Mouse (Mus musculus): Measurements from ENCODE around the gene Dusp15.

Gene Dusp15

DNA sequence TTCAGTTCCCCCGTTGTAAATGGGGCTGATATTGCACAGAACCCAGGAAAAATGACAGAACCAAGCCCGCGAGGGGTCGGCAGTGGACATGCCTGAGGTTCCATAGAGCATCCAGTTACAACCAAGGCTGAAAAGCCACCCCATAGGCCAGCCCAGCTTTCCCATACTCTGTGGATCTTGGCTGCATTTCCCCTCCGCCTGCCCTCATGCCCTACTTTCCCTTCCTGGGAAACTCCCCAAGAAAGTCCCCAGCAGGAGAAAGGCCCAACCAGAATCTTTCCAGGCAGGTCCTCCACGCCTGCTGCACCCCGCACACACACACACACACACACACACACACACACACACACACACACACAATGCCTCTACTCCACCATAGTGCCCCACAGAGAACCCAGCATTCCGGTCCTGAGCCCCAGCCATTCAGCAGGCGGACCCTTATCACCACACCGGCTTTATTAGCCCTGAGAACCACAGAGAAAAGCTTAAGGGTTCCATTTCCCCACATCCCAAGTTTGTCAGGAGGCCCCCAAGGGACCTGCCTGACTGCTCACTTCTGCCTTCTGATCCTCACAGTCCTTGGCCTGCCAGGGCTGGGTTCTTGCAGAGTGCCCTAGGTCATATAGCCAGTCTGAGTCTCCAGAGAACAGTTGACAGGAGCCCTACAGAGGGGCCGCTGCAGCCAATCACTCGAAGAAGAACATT is 19.9 kb downstream of the Dusp15 start:
- DNase-seq (ENCODE audit: low spot score in 2 of 2) = no peak

DNA sequence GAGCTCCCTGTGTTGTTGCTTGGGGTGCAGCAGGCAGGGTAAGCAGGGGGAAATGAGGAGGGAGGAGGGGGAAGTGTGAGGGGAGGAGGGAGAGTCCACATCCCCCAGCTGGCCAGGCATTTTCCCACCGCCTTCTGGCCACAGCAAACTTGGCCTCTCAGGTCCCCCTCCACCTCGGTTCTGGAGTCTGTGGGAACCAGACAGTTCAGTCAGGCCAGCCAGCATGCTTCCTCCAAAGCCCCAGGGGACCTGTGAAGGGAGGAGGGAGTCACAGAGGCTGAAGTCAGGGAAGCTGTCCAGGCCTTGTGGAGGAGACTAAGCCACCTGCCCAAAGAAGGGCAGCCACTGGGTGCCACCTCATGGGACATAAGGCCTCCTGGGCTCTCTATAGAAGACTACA is 21.2 kb downstream of the Dusp15 start:
- no peak for DNase-seq (ENCODE audit: low spot score in 2 of 2)

DNA sequence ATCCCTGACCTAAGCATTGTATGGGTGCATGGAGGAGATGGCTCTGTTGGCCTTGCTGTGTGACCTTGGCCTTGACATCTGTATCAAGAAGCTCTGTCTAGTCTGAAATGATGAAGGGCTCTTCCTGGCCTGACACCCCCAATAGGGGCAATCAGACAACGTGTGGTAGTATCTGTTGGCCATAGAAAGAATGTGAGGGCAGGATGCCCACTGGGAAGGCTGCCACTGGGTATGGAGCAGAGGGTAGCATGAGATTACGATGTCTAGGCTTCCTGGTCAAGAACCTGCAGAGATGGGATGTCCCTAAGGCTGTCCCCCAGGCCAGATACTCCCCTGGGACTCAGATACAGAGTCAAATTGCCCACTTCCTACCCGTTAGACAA is 22.5 kb downstream of the Dusp15 start:
- DNase-seq (ENCODE audit: low spot score in 2 of 2) = no peak

DNA sequence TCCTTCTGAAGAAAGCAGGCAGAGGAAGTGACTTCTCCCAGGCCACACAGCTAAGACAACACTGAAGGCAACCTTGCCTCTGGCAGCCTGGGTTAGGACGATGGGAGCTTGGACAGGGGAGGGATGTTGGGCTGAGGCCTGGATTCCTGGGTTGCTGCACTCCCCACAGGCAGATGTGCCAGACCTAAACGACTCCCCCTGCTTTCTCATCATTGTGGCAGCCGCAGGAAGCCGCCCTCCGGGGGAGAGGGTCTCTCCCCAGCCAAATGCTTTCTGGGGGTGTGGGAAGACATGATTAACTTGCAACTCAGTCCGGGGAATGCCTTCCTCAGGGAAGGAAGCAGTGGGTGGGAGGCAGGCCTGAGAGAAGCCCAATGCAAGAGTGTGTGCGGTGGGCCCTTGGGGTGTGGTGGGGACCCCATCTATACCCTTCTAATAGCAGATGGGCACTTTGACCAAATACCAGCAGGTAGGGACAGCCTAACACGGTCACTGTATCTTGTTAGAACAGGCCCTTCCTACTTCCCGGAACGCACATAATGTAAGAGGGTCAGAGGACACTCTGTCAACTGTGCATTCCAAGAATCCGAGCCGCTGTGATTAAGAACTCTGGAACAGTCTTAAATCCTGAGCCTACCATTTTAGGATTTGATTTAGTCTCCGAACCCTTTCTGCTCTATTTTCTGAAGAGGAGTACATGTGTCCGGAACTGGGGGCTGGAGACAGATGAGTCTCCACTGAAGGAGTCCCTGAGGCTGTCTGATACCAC is 23.1 kb downstream of the Dusp15 start:
- no peak for DNase-seq (ENCODE audit: low spot score in 2 of 2)

DNA sequence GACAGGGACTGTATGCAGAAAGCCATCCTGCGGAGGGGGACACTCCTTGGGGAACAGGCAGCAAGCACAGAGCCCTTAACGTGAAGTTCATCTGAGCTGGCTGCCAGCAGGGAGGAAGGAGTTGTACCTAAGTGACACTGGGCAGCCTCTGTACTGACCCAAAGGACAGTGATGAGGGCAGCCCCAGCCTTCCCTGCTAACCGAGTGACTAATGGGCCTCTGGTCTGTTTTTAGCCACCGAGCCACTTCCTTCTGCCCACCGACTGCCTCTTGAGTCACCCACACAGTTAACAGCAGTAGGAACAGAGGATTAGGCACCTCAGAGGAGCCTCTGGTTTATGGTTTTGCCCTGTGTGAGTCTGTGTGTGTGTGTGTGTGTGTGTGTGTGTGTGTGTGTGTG is 24.1 kb downstream of the Dusp15 start:
- no peak for DNase-seq (ENCODE audit: low spot score in 2 of 2)

DNA sequence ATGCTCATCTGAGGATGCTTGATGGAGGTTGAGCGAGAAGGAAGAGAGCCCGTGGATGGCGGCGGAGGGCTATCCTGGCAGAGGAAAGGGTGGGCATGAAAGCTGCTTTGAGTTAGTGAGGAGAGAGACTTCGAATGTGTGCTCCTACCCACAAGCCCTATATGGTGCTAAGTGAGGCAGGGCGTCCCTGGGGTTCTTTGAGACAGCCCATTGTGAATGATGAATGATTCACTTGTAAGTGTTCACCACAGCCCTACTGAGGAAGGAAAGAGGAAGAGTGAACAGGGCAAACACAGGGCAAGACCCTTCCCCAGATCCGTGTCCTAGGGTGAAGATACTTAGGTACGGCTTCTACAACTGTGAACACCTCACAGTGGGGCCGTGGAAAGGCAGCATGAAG is 24.6 kb downstream of the Dusp15 start:
- DNase-seq (ENCODE audit: low spot score in 2 of 2) = no peak

DNA sequence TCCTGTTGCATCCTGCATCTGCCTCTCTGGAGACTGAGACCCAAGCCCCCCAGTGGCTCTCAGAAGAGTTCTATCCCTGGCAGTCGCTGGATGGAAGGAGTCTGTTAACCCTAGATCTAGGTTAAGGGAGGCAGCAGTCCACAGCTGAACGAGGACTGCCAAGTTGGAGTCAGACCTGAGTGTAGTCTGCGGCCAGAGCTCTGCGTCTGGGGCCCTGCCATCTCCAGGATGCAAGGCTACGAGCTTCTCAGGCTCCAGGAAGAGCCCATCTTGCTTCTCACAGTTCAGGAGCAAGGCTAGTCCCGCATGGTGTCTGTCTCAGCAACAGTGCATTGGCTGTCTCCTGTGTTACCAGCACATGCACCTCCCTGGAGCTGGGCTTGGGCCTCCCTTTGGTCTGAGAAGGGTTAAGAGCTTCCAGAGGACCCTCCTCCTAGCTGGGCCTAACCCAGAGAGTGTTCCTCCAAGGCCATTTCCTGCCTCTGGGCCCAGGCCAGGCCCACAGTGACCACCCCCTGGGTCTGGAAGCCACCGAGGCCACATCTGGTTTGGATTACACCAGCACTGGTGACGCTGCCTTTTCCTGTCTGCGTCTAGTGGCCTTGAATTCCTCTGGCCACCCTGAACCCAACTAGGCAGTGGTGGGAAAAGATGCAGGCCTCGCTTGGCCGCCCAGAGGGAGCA is 26.2 kb downstream of the Dusp15 start:
- DNase-seq (ENCODE audit: low spot score in 2 of 2) = no peak

DNA sequence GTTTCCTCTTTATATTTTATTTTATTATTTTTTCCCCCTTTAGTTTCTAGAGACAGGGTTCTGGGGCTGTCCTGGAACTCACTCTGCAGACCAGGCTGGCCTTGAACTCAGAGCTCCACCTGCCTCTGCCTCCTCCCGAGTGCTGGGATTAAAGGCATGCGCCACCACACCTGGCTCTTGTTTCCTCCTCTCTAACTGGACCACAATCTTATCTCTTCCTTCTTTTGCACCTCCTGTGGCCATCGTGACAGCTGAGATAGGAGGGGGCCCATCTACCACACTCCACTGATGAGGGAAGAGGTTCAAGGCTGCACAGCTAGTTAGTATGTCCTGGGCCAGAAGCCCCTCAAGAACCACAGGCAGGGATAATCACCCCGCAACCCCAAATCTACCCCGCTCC is 27.0 kb downstream of the Dusp15 start:
- no peak for DNase-seq (ENCODE audit: low spot score in 2 of 2)

DNA sequence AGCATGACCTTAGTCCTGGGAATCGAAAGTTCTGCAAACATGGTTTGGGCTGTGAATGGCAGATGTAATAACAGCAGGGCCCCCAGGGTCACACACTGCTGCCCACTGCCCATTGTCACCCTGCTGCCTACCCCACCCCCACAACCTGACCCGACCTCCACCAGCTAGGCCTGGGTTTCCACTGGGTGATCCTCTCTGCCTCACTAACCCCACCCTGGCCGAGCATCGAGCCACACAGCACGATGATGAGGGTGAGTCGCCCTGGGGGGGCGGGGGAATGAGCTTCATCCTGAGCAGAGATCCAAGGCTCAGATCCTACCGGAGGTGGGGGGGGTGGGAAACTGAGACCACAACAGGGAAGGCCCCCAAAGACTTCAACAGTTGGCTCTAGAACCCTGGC is 27.4 kb downstream of the Dusp15 start:
- no peak for DNase-seq (ENCODE audit: low spot score in 2 of 2)

DNA sequence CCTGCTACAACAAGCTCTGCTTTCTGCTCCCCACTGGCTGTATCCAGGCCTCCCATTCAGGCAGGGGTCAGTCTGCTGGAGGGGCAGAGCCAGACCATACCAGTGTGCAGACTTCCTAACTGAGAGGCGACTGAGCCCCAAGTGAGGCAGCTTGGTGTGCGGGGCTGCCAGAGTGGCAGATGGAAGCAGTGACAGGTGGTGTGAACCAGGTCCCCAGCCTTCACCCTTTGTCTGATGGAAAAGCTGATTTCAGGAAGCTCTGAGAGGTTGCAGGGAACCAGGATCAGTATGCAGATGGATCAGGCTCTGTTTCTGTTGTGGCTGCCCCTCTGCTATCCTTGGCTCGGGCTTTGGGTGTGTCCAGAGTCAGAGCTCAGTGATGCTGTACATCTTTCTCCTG is 27.9 kb downstream of the Dusp15 start:
- DNase-seq (ENCODE audit: low spot score in 2 of 2) = no peak

DNA sequence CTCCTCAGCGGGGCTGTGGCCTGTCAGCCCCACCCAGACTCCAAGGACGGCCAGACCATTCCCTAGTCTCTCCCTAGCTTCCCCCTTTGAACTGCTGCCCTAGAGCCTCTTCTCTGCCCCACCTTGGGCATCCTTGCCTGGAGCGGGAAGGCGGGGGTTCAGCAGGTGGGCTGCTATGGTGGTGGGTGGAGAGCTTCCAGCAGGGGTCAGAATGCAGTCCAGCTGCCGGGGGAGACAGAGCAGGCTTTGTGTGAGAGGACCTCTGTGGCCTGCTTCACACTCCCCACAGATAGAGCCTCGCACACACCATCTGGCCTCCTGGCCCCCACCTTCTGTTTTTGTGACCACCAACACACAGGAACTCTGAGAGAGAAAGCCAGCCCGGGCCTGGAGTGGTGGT is 29.1 kb downstream of the Dusp15 start:
- no peak for DNase-seq (ENCODE audit: low spot score in 2 of 2)

DNA sequence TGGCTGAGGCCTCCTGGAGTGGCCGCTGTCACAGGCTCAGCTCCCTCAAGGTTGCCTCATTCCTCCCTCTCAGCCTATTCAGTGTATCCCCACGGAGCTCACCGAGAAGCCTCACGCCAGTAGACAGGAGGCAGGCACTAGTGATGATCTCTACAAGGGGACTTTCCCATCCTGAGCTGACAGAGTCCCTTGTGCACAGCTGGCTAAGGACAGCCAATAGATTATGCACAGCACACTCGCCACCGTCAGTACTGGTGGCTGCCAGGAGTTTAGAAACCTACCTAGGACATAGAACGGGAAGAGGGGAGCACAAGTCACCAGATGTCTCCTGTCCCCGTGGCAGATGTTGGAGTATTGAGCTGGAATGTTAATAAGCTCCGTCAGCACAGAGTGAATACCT is 33.8 kb downstream of the Dusp15 start:
- no peak for DNase-seq (ENCODE audit: low spot score in 2 of 2)

DNA sequence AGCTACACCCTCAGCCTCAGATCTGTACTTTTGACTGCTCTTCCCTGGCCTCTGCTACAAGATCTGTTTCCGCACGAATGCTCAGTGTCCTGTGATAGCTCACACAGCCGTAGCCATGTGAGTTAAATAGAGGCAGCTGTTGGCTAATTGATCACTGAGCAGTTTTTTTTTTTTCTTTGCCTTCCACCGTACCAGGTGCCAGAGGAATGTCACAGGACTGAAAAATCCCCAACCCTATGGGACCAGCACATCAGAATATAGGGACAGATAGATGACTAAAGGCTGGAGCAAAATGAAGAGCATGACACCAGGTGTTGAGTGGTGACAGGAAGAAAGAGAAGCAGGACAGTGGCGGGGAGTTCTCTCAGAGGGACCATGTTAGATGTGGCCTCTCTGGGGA is 35.4 kb downstream of the Dusp15 start:
- no peak for DNase-seq (ENCODE audit: low spot score in 2 of 2)

DNA sequence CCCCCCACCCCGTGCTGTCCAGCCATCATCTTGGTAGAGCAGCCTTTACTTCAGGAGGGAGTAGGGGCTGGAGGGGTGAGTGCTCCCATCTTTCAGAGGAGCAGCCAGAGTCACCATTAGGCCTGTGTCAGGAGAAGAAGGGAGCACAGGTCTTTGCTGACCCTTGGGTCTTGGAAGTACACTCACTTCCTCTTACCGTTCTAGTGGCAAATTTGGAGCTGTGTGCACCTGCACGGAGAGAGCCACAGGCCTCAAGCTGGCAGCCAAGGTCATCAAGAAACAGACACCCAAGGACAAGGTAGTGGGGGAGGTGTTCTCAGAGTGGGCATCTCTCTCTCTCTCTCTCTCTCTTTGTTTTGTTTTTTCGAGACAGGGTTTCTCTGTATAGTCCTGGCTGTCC is 36.0 kb downstream of the Dusp15 start:
- DNase-seq (ENCODE audit: low spot score in 2 of 2) = no peak

DNA sequence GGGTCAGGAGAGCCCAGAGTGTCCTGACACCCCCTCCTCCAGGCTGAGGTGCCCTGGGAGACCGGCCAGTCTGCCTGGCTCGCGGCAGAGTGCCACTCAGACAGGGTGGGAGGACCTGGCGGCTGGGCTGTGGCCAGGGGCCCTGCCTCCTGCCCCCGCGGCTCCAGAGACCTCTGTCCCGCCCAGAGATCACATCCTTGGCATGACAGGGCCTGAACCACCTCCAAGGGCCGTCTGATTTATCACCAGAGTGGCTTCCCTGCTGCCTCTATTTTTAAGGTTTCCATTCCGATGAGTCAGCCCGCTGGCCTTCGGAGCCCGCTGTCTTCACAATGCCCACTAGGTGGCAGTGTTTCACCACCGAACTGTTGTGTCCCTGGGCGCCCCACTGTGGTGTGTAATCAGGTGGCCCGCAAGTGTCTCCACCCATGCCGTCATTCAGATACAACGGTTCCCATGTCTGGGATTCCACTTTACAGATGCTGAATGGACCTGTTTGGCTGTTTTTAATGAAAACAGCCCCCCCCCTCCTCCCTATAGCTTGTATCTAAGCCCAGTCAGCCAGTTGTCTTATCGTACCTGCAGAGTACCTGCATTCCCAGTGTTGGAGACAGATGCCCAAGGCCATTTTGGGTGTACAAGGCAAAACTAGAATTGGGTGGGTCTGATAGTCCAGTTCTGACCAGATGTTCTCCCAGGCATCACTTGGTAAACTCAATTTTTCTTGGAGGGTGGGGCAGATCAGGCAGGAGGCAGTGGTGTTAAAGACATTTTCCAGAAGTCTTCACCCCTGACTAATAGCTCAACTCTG is 37.0 kb downstream of the Dusp15 start:
- peak; percentile 53 to 81 for DNase-seq (ENCODE audit: low spot score in 2 of 2)

DNA sequence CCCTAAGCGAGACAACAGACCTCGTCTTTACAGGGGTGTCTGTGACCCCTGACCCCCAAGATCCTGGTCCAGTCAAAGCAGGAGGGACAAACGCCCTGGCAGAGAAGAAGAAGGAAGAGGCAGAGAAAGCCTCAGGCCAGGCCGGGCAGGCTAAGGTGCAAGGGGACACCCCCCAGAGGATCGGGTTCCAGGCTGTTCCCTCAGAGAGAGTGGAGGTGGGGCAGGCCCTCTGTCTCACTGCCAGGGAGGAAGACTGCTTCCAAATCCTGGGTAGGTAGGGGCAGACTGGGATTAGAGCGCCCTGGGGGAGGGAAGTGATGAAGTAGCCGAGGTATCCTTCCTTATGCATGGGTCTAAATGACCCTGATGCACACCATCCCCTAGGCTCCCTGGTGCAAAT is 38.0 kb downstream of the Dusp15 start:
- no peak for DNase-seq (ENCODE audit: low spot score in 2 of 2)

DNA sequence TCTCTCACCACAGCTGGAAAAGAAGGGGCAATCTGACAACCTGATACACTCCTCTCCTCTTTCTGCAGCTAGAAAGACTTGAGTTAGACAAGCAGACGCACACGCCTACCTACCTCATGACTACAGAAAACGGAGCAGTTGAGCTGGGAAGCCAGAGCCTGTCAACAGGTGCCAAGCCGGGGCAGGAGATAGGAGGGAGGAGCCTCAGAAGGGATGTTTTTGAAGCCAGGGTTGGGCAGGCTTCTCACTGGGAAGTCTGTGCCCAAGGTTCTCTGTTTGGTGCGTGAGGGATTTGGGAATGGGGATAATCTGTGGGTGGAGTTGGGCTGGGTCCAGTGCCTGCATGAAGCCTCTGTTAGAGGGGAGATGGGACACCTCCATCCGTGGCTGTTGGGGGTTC is 40.1 kb downstream of the Dusp15 start:
- DNase-seq (ENCODE audit: low spot score in 2 of 2) = no peak

DNA sequence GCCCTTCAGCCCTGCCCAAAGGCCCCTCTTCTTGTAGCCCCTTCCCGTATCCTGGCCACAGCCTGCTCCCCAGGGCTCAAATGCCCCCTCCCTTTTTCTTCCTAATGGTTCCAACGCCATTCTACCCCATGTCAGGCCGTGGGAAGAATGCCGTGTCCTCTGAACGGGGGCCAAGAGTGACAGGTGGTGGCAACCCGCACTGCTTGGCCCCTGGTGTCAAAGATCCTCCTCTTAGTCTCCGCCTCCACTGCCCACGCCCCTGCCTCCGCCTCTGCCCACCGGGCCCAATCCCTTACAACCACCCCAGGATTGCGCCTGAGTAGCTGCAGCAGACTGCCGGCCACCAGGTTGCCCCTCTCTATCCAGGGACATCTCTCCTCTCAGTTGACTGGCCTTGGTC is 40.5 kb downstream of the Dusp15 start, which contains the start of gene Mylk2:
Gene Mylk2 (plus strand): TSS at position 322 of the 400 bp plus-strand sequence.
- no peak for DNase-seq (ENCODE audit: low spot score in 2 of 2)

DNA sequence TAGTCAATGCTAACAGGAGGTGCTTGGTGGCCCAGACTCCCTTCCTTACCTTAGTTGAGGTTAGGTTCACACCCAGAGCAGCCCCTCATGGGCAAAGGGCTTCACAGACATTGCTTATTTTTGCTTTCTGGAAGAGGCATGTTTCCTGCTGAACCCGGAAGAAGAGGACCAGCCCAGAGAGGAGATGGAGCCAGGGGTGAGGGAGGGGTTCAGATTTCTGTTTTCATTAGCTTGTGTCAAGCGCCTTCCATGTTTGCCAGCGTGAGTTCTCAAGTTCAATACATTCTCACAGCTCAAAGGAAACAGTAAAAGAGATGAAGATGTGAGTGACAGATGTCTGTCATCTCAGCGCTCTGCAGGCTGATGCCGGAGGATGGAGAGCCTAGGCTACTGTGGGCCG is 41.6 kb downstream of the Dusp15 start:
- DNase-seq (ENCODE audit: low spot score in 2 of 2) = no peak

DNA sequence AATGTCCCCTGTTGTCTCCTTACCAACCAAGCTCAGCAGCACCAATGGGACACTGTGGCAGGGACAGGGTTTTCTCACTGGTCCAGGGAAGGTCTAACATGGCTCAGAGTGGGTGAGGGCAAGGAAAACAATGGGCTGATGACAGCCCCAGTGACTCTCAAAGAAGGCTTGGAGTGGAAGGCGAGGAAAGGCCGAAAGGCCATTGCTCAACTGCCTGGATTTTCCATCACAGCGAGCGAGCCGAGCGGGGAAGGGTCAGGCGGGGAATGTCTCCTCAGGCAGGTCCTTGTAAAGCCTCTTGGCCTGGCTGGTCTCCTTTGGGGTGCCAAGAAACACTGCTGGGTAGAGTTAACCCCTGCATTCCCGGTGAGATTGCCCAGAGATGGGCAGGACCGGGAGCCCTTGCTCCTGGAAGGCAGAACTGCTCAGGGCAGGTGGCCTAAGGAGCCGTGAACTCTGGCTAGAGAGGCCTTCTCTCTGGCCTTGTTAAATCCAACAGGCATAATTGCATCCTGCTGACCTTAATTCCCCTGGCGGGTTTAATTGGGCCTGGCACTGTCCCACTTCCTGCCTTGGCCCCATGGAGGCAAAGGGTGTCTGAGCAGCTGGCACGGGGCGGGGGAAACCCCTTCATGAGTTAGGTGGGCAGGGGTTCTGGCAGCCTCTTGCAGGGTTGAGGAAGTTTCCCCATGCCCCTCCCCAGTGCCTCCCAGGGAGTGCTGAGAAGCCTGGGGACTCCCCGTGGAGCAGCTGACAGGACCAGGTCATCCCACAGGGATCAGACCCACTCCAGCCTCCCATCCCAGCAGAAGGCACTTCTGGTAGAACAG is 44.2 kb downstream of the Dusp15 start:
- no peak for DNase-seq (ENCODE audit: low spot score in 2 of 2)
